Mouse (Mus musculus) central nervous system, embryonic 14 days (tissue): ENCODE data around the gene Lyve1. TPM values are rescaled to one million over a fixed set of nuclear protein-coding genes. Genes with fewer than 3 reads are reported as not detected.

Experiments used
- polyA plus RNA-seq: library from polyadenylated mRNA; depleted of rRNA; stranded (reverse); fragments of >200 nt; gene quantifications from 2 replicates; pipeline ENCODE4 v1.2.3, GENCODE M21; 2012; rRNA removed

The Lyve1 gene
- polyA plus RNA-seq: 5.6 and 5.8 TPM in 2 replicates

DNA sequence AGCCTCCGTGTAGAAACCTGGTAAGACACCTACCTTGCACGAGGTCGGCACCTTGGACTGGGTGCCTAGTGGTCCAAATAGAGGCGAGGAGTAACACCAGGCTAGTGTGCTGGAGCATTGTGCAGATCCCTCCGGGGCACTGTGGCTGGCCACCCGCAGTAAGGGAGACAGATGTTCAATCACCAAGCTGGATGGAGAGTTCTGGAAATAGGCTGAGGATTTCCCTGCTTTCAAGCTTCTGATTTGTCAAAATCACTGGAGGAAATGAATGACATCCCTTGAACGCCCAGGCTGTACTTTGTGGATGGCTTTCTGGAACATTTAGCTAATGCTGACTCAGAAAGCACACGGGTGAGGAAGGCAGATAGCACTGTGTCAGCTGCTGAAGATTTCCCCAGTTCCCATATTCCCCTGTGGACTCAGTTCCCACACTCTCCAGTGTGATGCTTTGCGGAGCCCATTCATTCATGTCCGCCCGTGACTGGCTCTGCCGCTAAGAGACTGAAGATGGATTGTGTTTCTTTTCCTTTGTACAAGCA is at the start of gene Lyve1:
Gene Lyve1 (minus strand): TSS at position 489 of the 539 bp plus-strand sequence.

DNA sequence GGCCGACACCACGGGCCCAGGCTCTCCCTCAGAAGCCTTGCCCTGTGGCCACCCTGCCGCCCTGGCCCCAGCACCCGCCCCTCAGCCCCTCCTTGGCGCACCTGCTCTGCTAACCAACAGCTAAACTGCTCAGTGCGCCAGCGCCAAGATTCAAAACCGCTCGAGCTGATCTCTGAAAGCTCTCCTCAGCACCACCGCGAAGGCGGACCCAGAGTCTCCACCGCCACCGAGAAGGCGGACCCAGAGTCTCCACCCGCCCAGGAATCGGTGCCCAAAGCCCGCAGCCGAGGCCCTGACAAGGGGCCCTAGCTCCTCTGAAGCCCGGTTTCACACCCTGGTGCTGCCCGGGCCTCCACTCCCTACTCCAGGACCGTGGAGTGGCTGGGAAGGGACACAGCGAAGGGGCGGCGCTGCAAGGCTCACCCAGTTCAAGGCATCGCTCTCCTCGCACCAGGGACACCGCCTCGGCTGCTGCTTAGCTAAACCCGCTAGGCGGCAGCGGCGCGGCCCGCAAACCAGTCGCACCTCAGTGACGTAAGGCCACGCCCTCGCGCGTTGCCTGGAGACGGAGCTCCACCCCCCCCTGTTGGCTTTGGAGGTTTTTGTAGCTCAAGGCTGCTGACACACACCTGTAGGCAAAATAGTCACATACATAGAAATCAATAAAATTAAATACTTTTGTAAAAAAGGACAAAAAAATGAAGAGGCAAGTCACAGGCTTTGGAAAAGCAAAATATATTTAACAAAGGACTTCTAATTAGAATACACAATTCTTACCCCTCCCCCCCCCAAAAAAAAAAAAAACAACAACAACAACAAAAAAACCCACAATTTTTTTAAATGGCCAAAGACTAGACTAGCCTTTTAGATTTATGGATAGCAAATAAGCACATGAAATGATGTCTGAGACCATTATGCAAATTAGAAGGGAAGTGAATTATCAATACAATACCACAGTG is 18.8 kb downstream of the Lyve1 start, which contains the start of gene Rnf141:
Gene Rnf141 (minus strand): TSS at position 542 of the 959 bp plus-strand sequence.

Other genes starting within 250 kb of the Lyve1 start
- gene Sbf2, start 248.3 kb downstream of the Lyve1 start, polyA plus RNA-seq: 61.9 and 73.5 TPM in 2 replicates
- gene Adm, start 235.6 kb downstream of the Lyve1 start, polyA plus RNA-seq: 1.6 and 2.9 TPM in 2 replicates
- 4.6 and 6.1 TPM in 2 replicates for gene Ampd3, start 95.0 kb downstream of the Lyve1 start, polyA plus RNA-seq
- gene Rnf141, start 18.8 kb downstream of the Lyve1 start, polyA plus RNA-seq: 32.5 and 33.2 TPM in 2 replicates
- gene Mrvi1, start 119.2 kb upstream of the Lyve1 start, polyA plus RNA-seq: 1.1 and 1.4 TPM in 2 replicates
- 48.8 and 51.5 TPM in 2 replicates for gene Ctr9, start 165.7 kb upstream of the Lyve1 start, polyA plus RNA-seq
- 568 and 666 TPM in 2 replicates for gene Eif4g2, start 219.8 kb upstream of the Lyve1 start, polyA plus RNA-seq